Mouse (Mus musculus): ENCODE data around the gene Amy2a5.
"Not testable (repeated sequence)": the region's sequence is repeated elsewhere in the genome, so short reads cannot be mapped to it uniquely, and the experiment has no call there.

The Amy2a5 gene

DNA sequence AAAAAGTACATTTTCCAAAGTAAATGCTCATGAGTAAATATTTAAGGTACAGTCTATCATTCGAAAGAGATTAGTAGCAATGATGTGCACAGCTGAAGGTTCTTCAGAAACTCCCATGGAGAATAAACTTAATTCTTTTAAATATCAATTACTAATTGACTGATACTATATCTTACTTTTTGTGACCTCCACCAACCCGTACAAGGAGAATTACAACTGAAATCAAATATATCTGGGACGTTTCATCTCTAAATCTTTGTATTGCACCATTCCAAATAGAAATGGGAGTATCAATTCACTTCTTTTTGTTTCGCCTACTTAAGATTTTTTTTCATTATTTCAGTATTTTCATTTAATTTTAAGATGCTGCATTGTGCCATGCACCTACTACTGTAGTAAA is at the start of gene Amy2a5:
TSS of gene Amy2a5 (minus strand) at position 101 of the 400 bp plus-strand sequence.
- DNase-seq (ENCODE audit: low spot score in 2 of 2): not testable (repeated sequence)

DNA sequence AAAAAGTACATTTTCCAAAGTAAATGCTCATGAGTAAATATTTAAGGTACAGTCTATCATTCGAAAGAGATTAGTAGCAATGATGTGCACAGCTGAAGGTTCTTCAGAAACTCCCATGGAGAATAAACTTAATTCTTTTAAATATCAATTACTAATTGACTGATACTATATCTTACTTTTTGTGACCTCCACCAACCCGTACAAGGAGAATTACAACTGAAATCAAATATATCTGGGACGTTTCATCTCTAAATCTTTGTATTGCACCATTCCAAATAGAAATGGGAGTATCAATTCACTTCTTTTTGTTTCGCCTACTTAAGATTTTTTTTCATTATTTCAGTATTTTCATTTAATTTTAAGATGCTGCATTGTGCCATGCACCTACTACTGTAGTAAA is 32.7 kb upstream of the Amy2a5 start, which contains the start of gene Amy2a4:
TSS of gene Amy2a4 (minus strand) at position 101 of the 400 bp plus-strand sequence.
- DNase-seq (ENCODE audit: low spot score in 2 of 2): not testable (repeated sequence)

DNA sequence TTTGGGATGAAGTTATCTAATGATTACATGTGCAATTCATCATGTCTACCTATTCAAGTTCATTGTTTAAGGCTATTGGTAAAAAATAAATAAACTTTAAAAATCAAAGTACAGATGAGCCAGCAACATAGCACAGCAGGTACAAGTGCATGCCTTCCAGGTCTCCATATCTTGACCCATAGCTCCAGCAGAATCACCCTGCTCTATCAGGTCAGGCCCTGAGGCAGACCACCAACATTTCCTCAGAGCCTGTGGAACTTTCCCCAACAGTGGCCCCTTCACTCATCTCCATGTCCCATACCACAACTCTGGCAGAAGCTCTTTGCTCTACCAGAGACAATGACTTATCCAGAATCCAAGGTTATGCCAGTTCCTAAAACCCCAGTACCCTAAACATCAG is 21.6 kb upstream of the Amy2a5 start:
- DNase-seq (ENCODE audit: low spot score in 2 of 2): not testable (repeated sequence)

DNA sequence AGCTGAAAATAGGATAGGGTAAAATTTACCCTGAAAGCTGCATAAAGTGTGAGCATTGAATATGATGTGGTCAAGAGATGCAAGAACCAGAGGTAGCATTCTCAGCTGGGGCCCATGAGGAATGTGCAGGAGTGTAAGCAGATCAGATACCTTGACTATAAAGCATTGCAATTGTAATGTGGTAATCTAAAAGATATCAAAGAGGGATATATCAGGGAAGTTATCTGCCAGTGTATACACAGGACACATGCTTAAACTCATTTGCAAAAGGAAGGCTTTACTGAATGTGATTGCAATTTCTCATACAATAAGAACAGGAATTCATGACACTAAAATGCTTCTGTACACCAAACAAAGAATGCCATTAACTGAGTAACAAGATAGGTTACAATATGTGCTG is 20.9 kb upstream of the Amy2a5 start:
- not testable (repeated sequence) for DNase-seq (ENCODE audit: low spot score in 2 of 2)

DNA sequence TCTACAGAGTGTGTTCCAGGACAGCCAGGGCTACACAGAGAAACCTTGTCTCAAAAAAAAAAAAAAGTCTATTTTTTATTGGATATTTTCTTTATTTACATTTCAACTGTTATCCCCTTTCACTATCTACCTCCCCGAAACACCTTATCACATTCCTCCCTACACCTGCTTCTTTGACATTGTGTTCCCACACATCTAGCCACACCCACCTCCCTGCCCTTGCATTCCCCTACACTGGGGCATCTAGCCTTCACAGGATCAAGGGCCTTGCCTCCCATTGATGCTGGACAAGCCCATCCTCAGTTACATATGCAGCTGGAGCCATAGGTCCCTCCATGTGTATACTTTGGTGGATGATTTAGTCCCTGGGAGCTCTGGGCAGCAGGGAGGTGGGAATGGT is 31.5 kb downstream of the Amy2a5 start:
- no peak for DNase-seq (ENCODE audit: low spot score in 2 of 2)

All from frontal cortex, postnatal 36 days (tissue).